8 mouse cellular contexts compared by ENCODE assay signal in genomic region chr17:6781273-6781672, GRCm38 (mm10). TPM values are rescaled to one million over a fixed set of nuclear protein-coding genes. Genes with fewer than 3 reads are reported as not detected.
DNase-seq lines count a peak whose midpoint lies in the region; ATAC-seq lines count a peak whose summit lies in the region.

No protein-coding gene starts in this region.

- H3K27ac ChIP-seq in limb, embryonic 12.5 days, result no peak overlapping the region
- no peak overlapping the region for H3K27ac ChIP-seq in limb, embryonic 10.5 days
- no peak overlapping the region for H3K27ac ChIP-seq in embryonic facial prominence, embryonic 12.5 days
- no peak overlapping the region for H3K27ac ChIP-seq in intestine, embryonic 15.5 days
- H3K27ac ChIP-seq in neural tube, embryonic 15.5 days (replicated peaks), result no peak overlapping the region

- 53% methylated on average over 6 of the region's 6 CpGs for WGBS in limb, embryonic 12.5 days
- 56% methylated on average over 6 of the region's 6 CpGs for WGBS in limb, embryonic 10.5 days
- 51% methylated on average over 6 of the region's 6 CpGs for WGBS in embryonic facial prominence, embryonic 12.5 days
- 35% methylated on average over 6 of the region's 6 CpGs for WGBS in intestine, embryonic 15.5 days
- WGBS in neural tube, embryonic 15.5 days, result 39% methylated on average over 6 of the region's 6 CpGs

- no peak for DNase-seq in limb, embryonic 10.5 days (ENCODE audit: low spot score)
- DNase-seq in frontal cortex, adult 2 months (ENCODE audit: extremely low spot score in 1 of 2, low spot score in 1 of 2), result no peak
- no peak for DNase-seq in frontal cortex, postnatal 36 days (ENCODE audit: low spot score in 2 of 2)
- DNase-seq in embryo, embryonic 11 days, result no peak

- no peak overlapping the region for H3K9ac ChIP-seq in limb, embryonic 12.5 days (replicated peaks)
- H3K9ac ChIP-seq in embryonic facial prominence, embryonic 12.5 days, result no peak overlapping the region
- H3K9ac ChIP-seq in intestine, embryonic 15.5 days, result no peak overlapping the region; the same call in 1 of the 2 replicates
- H3K9ac ChIP-seq in neural tube, embryonic 15.5 days (replicated peaks), result no peak overlapping the region

- H3K36me3 ChIP-seq in limb, embryonic 12.5 days, result no peaks in the 10 kb centered on the region
- H3K36me3 ChIP-seq in limb, embryonic 10.5 days, result no peaks in the 10 kb centered on the region
- no peaks in the 10 kb centered on the region for H3K36me3 ChIP-seq in embryonic facial prominence, embryonic 12.5 days
- H3K36me3 ChIP-seq in intestine, embryonic 15.5 days, result no peaks in the 10 kb centered on the region
- H3K36me3 ChIP-seq in neural tube, embryonic 15.5 days, result no peaks in the 10 kb centered on the region

- no peak for ATAC-seq in limb, embryonic 12.5 days (ENCODE audit: insufficient number of reproducible peaks, insufficient read depth, low FRiP score, low TSS enrichment, low read depth)
- no peak for ATAC-seq in embryonic facial prominence, embryonic 12.5 days (ENCODE audit: insufficient number of reproducible peaks, insufficient read depth, low FRiP score, low TSS enrichment)
- ATAC-seq in intestine, embryonic 15.5 days, result no peak
- ATAC-seq in neural tube, embryonic 15.5 days (ENCODE audit: low FRiP score), result no peak

- no peaks in the 10 kb centered on the region for H3K9me3 ChIP-seq in limb, embryonic 12.5 days
- H3K9me3 ChIP-seq in limb, embryonic 10.5 days (replicated peaks), result no peaks in the 10 kb centered on the region
- H3K9me3 ChIP-seq in embryonic facial prominence, embryonic 12.5 days, result no peaks in the 10 kb centered on the region
- no peaks in the 10 kb centered on the region for H3K9me3 ChIP-seq in intestine, embryonic 15.5 days
- no peaks in the 10 kb centered on the region for H3K9me3 ChIP-seq in neural tube, embryonic 15.5 days (replicated peaks)

- no peak overlapping the region for H3K4me3 ChIP-seq in limb, embryonic 12.5 days (replicated peaks)
- H3K4me3 ChIP-seq in limb, embryonic 10.5 days, result no peak overlapping the region; the same call in 1 of the 2 replicates
- no peak overlapping the region for H3K4me3 ChIP-seq in embryonic facial prominence, embryonic 12.5 days
- H3K4me3 ChIP-seq in intestine, embryonic 15.5 days (replicated peaks), result peak overlapping the region; percentile 86
- H3K4me3 ChIP-seq in neural tube, embryonic 15.5 days (replicated peaks), result peak overlapping the region; percentile 16

- H3K4me1 ChIP-seq in limb, embryonic 12.5 days (replicated peaks), result peaks cover 42% of the 10 kb centered on the region
- peaks cover 46% of the 10 kb centered on the region for H3K4me1 ChIP-seq in limb, embryonic 10.5 days
- H3K4me1 ChIP-seq in embryonic facial prominence, embryonic 12.5 days, result peaks cover 19% of the 10 kb centered on the region
- peaks cover 26% of the 10 kb centered on the region for H3K4me1 ChIP-seq in intestine, embryonic 15.5 days (replicated peaks)
- peaks cover 38% of the 10 kb centered on the region for H3K4me1 ChIP-seq in neural tube, embryonic 15.5 days

- peak overlapping the region; percentile 88 for H3K4me2 ChIP-seq in limb, embryonic 12.5 days
- peak overlapping the region; percentile 90 for H3K4me2 ChIP-seq in embryonic facial prominence, embryonic 12.5 days (replicated peaks)
- H3K4me2 ChIP-seq in intestine, embryonic 15.5 days (replicated peaks), result peak overlapping the region; percentile 88
- peak overlapping the region; percentile 97 for H3K4me2 ChIP-seq in neural tube, embryonic 15.5 days

- peaks cover 31% of the 10 kb centered on the region for H3K27me3 ChIP-seq in limb, embryonic 12.5 days
- peaks cover 37% of the 10 kb centered on the region for H3K27me3 ChIP-seq in limb, embryonic 10.5 days (ENCODE audit: low read depth, poor library complexity, severe bottlenecking)
- H3K27me3 ChIP-seq in embryonic facial prominence, embryonic 12.5 days, result peaks cover 16% of the 10 kb centered on the region; the same call in 1 of the 2 replicates
- H3K27me3 ChIP-seq in intestine, embryonic 15.5 days (replicated peaks), result no peaks in the 10 kb centered on the region
- H3K27me3 ChIP-seq in neural tube, embryonic 15.5 days (replicated peaks), result peaks cover 23% of the 10 kb centered on the region

RNA-seq across cellular contexts. Expression of gene Ezr, which starts 1.3 kb away (rescaled TPM):
- 40.1 and 46.9 TPM in 2 replicates for polyA plus RNA-seq in limb, embryonic 12.5 days (2016; fragmentation: Nextera tagmentation; extraction: Ambion mirVana)
- polyA plus RNA-seq in limb, embryonic 10.5 days (2016; fragmentation: Nextera tagmentation; extraction: Ambion mirVana), result 24.8 and 26.2 TPM in 2 replicates
- 48.6 and 52.2 TPM in 2 replicates for polyA plus RNA-seq in embryonic facial prominence, embryonic 12.5 days (2016; fragmentation: Nextera tagmentation; extraction: Ambion mirVana)
- polyA plus RNA-seq in intestine, embryonic 15.5 days (2015; fragmentation: Nextera tagmentation; extraction: Ambion mirVana), result 232 and 235 TPM in 2 replicates
- polyA plus RNA-seq in neural tube, embryonic 15.5 days (2015; fragmentation: Nextera tagmentation; extraction: Ambion mirVana), result 48.0 and 90.3 TPM in 2 replicates
- polyA plus RNA-seq in frontal cortex, adult 2 months (2012; rRNA removed), result 49.8 and 53.9 TPM in 2 replicates

Comparison
In these comparisons a context has a peak if more than half of its experiments do, and no peak if none do; other contexts are left out.
1. H3K4me3 ChIP-seq: peak in intestine, embryonic 15.5 days (single experiment) and neural tube, embryonic 15.5 days (single experiment); none in limb, embryonic 12.5 days (single experiment), limb, embryonic 10.5 days (single experiment) and embryonic facial prominence, embryonic 12.5 days (single experiment).
2. Peak in every context shown above with its lines, with median percentiles within 50 percentile points of each other: H3K4me2 ChIP-seq.